Mouse (Mus musculus): ENCODE measurements around the gene Etv5.

DNA sequence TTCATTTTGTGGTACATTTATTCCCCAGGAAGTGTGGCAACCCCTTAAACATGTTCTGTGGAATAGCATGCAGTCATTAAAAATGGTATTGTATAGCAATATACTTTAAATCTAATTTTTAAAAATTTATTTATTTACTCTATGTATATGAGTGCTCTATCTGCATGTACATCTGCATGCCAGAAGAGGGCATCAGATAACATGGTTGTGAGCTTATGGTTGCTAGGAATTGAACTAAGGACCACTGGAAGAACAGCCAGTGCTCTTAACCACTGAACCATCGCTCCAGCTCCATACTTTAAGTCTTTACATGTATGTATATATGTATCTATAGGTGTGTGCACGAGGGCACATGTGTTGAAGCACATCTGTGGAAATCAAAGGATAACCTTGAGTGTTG, 64.6 kb downstream of the Etv5 start:
- TF ChIP-seq EP300 (IDR thresholded peaks at IDR 0.05; ENCODE audit: low read depth) (no peak), CTCF (IDR thresholded peaks at IDR 0.05; ENCODE audit: low read depth) (no peak)
